Mouse (Mus musculus) limb, embryonic 14.5 days (tissue): ENCODE measurements around the gene Alg11. TPM values are rescaled to one million over a fixed set of nuclear protein-coding genes. Genes with fewer than 3 reads are reported as not detected.
A peak's percentile ranks its signal among the peaks of the same experiment; 100 is the strongest.

Source experiments
- ATAC-seq: fragments of 200-750 bp; cut with Nextera tagmentation; 2 replicates; pipeline ENCODE4 v1.8.0; 2017; ENCODE audit warnings: low read depth, moderate number of reproducible peaks, moderate TSS enrichment; ENCODE audit not compliant: low FRiP score
- DNase-seq: peaks from one replicate; pipeline ENCODE4 v3.0.0-alpha.2; 2015; ENCODE audit warnings: low spot score
- H3K27ac ChIP-seq: fragments of 300-500 bp; sonication (generic); replicated peaks from 2 replicates; pipeline ENCODE4 v1.5.1; 2014; ENCODE audit warnings: low read depth, mild to moderate bottlenecking, low read length, moderate library complexity, mixed read lengths
- H3K27me3 ChIP-seq: fragments of 300-500 bp; sonication (generic); 2 replicates; pipeline ENCODE4 v1.6.1; 2014; ENCODE audit warnings: low read length, mixed read lengths; ENCODE audit not compliant: control insufficient read depth, insufficient read depth
- H3K36me3 ChIP-seq: fragments of 300-500 bp; sonication (generic); 2 replicates; pipeline ENCODE4 v1.6.1; 2014; ENCODE audit warnings: mild to moderate bottlenecking, low read length, moderate library complexity, mixed read lengths; ENCODE audit not compliant: control insufficient read depth, insufficient read depth
- H3K4me1 ChIP-seq: fragments of 300-500 bp; sonication (generic); 2 replicates; pipeline ENCODE4 v1.6.1; 2014; ENCODE audit warnings: antibody characterized with exemption, low read length, mixed read lengths; ENCODE audit not compliant: control insufficient read depth, insufficient read depth
- H3K4me2 ChIP-seq: fragments of 300-500 bp; sonication (generic); replicated peaks from 2 replicates; pipeline ENCODE4 v1.6.1; 2014; ENCODE audit warnings: low read depth, mild to moderate bottlenecking, low read length, moderate library complexity; ENCODE audit not compliant: severe bottlenecking
- H3K4me3 ChIP-seq: fragments of 300-500 bp; sonication (generic); replicated peaks from 2 replicates; pipeline ENCODE4 v1.5.1; 2014; ENCODE audit warnings: low read length
- H3K9ac ChIP-seq: fragments of 300-500 bp; sonication (generic); 2 replicates; pipeline ENCODE4 v1.6.1; 2014; ENCODE audit warnings: mild to moderate bottlenecking, low read depth, low read length, moderate library complexity; ENCODE audit not compliant: severe bottlenecking
- H3K9me3 ChIP-seq: fragments of 300-500 bp; sonication (generic); 2 replicates; pipeline ENCODE4 v1.6.1; 2016; ENCODE audit warnings: low read length; ENCODE audit not compliant: control insufficient read depth
- POLR2A ChIP-seq: fragments of 200-500 bp; IDR thresholded peaks from 2 replicates; pipeline ENCODE4 v1.8.0; 2012; ENCODE audit warnings: inconsistent platforms, mild to moderate bottlenecking, moderate library complexity, borderline replicate concordance; ENCODE audit not compliant: insufficient read depth, insufficient read length; ENCODE audit errors: extremely low read depth
- WGBS: fragments of 180-500 bp; shearing (Covaris S2); extraction: QIAGEN DNeasy Blood & Tissue Kit; methylation state at CpG from one replicate; pipeline ENCODE4 v1.1.7; 2014; 5-methylcytosine and 5-hydroxymethylcytosine counted together
- polyA plus RNA-seq, 2 experiments: library from polyadenylated mRNA; depleted of rRNA in 1 of 2; stranded (reverse) in 1 of 2; unstranded in 1 of 2; fragments of >200 nt; fragmentation: Nextera tagmentation in 1 of 2; extraction: Ambion mirVana in 1 of 2; gene quantifications; 2 replicates each; pipeline versions ENCODE4 v1.2.1 to v1.2.3; 2012 to 2014

The Alg11 gene
- polyA plus RNA-seq, 2 experiments, result 11.3 to 23.4 TPM

GRCm38 (mm10) chr8:22061126-22061525 lies 605 bp downstream of the Alg11 start:
- Histone ChIP-seq H3K9ac (peak overlapping the region; percentile 66), H3K4me3 (peak overlapping the region; percentile 75)
- 9% methylated on average over 3 of the region's 3 CpGs for WGBS

GRCm38 (mm10) chr8:22079313-22080007 lies 18.9 kb downstream of the Alg11 start:
- H3K9ac ChIP-seq, result no peak overlapping the region
- DNase-seq (no peak), ATAC-seq (no peak)
- H3K4me2 ChIP-seq, result no peak overlapping the region
- 83% methylated on average over 9 of the region's 9 CpGs for WGBS
- no peaks in the 10 kb centered on the region for H3K27me3 ChIP-seq
- no peak overlapping the region for H3K4me3 ChIP-seq
- H3K27ac ChIP-seq, result no peak overlapping the region
- no peak for TF ChIP-seq POLR2A
- no peaks in the 10 kb centered on the region for H3K9me3 ChIP-seq
- no peaks in the 10 kb centered on the region for H3K36me3 ChIP-seq
- no peaks in the 10 kb centered on the region for H3K4me1 ChIP-seq

More at GRCm38 (mm10) chr8:22061126-22061525, 605 bp downstream of the Alg11 start:
- peak overlapping the region; percentile 77 for H3K4me2 ChIP-seq
- peaks cover 28% of the 10 kb centered on the region for H3K36me3 ChIP-seq
- no peaks in the 10 kb centered on the region; the same call in 1 of the 2 replicates for H3K9me3 ChIP-seq
- peaks cover 4% of the 10 kb centered on the region; the same call in 1 of the 2 replicates for H3K4me1 ChIP-seq
- ATAC-seq (no peak), DNase-seq (no peak)
- peaks cover 19% of the 10 kb centered on the region for H3K27me3 ChIP-seq
- TF ChIP-seq POLR2A, result no peak
- no peak overlapping the region for H3K27ac ChIP-seq

GRCm38 (mm10) chr8:22089226-22089625 lies 28.7 kb downstream of the Alg11 start:
- no peak for ATAC-seq

GRCm38 (mm10) chr8:22091568-22091967 lies 31.0 kb downstream of the Alg11 start:
- no peaks in the 10 kb centered on the region for H3K27me3 ChIP-seq
- TF ChIP-seq POLR2A, result no peak
- no peak overlapping the region for H3K4me2 ChIP-seq
- H3K9me3 ChIP-seq, result no peaks in the 10 kb centered on the region
- 41% methylated on average over 8 of the region's 8 CpGs for WGBS
- DNase-seq, result no peak
- no peak for ATAC-seq
- H3K36me3 ChIP-seq, result no peaks in the 10 kb centered on the region
- no peaks in the 10 kb centered on the region for H3K4me1 ChIP-seq
- no peak overlapping the region for H3K27ac ChIP-seq
- H3K4me3 ChIP-seq, result no peak overlapping the region
- H3K9ac ChIP-seq, result no peak overlapping the region

More at GRCm38 (mm10) chr8:22089226-22089625, 28.7 kb downstream of the Alg11 start:
- TF ChIP-seq POLR2A, result no peak
- Histone ChIP-seq H3K4me3 (no peak overlapping the region), H3K27me3 (no peaks in the 10 kb centered on the region), H3K36me3 (no peaks in the 10 kb centered on the region), H3K4me2 (no peak overlapping the region), H3K4me1 (no peaks in the 10 kb centered on the region), H3K9me3 (no peaks in the 10 kb centered on the region), H3K9ac (no peak overlapping the region), H3K27ac (no peak overlapping the region)
- no peak for DNase-seq
- WGBS, result 88% methylated on average over 4 of the region's 4 CpGs

DNA sequence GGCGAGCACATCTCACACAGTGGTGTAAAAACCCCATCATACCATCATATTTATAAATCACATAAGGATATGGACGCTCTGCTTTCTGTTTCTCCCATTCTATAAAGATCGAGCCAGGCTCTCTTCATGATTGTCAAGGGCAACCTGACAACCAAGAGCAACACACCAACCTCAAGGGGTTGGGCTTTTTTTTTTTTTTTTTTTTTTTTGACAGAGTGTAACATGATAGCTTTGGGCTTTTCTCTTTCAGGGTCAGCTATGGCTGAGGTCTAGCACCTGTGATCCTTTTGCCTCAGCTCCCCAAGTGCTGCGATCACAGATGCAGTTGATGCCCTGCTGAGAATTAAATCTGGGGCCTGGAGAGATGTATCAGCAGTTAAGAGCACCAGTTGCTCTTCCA lies 46.5 kb downstream of the Alg11 start:
- Histone ChIP-seq H3K36me3 (no peaks in the 10 kb centered on the region), H3K27ac (no peak overlapping the region), H3K9ac (no peak overlapping the region), H3K9me3 (no peaks in the 10 kb centered on the region), H3K4me1 (no peaks in the 10 kb centered on the region), H3K27me3 (no peaks in the 10 kb centered on the region), H3K4me2 (no peak overlapping the region), H3K4me3 (no peak overlapping the region)
- no peak for TF ChIP-seq POLR2A
- 73% methylated on average over 4 of the region's 4 CpGs for WGBS
- no peak for ATAC-seq
- no peak for DNase-seq

Other genes with a start within 250 kb of the Alg11 start
- gene Defb50, start 237.2 kb upstream of the Alg11 start, polyA plus RNA-seq (2012; rRNA removed), result not detected in 2 replicates
- gene Defb50, start 237.2 kb upstream of the Alg11 start, polyA plus RNA-seq (2014; fragmentation: Nextera tagmentation; extraction: Ambion mirVana), result not detected in 2 replicates
- gene Defb2, start 220.8 kb upstream of the Alg11 start, polyA plus RNA-seq (2012; rRNA removed), result not detected in 2 replicates
- 1.8 TPM in 1 of 2 replicates, not detected in the other for gene Defb2, start 220.8 kb upstream of the Alg11 start, polyA plus RNA-seq (2014; fragmentation: Nextera tagmentation; extraction: Ambion mirVana)
- gene Defb10, start 201.8 kb upstream of the Alg11 start, polyA plus RNA-seq (2012; rRNA removed), result not detected in 2 replicates
- gene Defb10, start 201.8 kb upstream of the Alg11 start, polyA plus RNA-seq (2014; fragmentation: Nextera tagmentation; extraction: Ambion mirVana), result not detected in 2 replicates
- gene Defb9, start 175.3 kb upstream of the Alg11 start, polyA plus RNA-seq (2012; rRNA removed), result not detected in 2 replicates
- not detected in 2 replicates for gene Defb9, start 175.3 kb upstream of the Alg11 start, polyA plus RNA-seq (2014; fragmentation: Nextera tagmentation; extraction: Ambion mirVana)
- gene Defb11, start 154.3 kb upstream of the Alg11 start, polyA plus RNA-seq (2012; rRNA removed), result not detected in 2 replicates
- not detected in 2 replicates for gene Defb11, start 154.3 kb upstream of the Alg11 start, polyA plus RNA-seq (2014; fragmentation: Nextera tagmentation; extraction: Ambion mirVana)
- not detected in 2 replicates for gene Defb15, start 128.0 kb upstream of the Alg11 start, polyA plus RNA-seq (2012; rRNA removed)
- not detected in 2 replicates for gene Defb15, start 128.0 kb upstream of the Alg11 start, polyA plus RNA-seq (2014; fragmentation: Nextera tagmentation; extraction: Ambion mirVana)
- gene Defb35, start 122.4 kb upstream of the Alg11 start, polyA plus RNA-seq (2012; rRNA removed), result not detected in 2 replicates
- gene Defb35, start 122.4 kb upstream of the Alg11 start, polyA plus RNA-seq (2014; fragmentation: Nextera tagmentation; extraction: Ambion mirVana), result not detected in 2 replicates
- not detected in 2 replicates for gene Defb13, start 114.0 kb upstream of the Alg11 start, polyA plus RNA-seq (2012; rRNA removed)
- gene Defb13, start 114.0 kb upstream of the Alg11 start, polyA plus RNA-seq (2014; fragmentation: Nextera tagmentation; extraction: Ambion mirVana), result not detected in 2 replicates
- gene Fam90a1a, start 102.0 kb upstream of the Alg11 start, polyA plus RNA-seq (2012; rRNA removed), result not detected in 2 replicates
- not detected in 2 replicates for gene Fam90a1a, start 102.0 kb upstream of the Alg11 start, polyA plus RNA-seq (2014; fragmentation: Nextera tagmentation; extraction: Ambion mirVana)
- gene Ccdc70, start 90.9 kb upstream of the Alg11 start, polyA plus RNA-seq (2012; rRNA removed), result not detected in 2 replicates
- gene Ccdc70, start 90.9 kb upstream of the Alg11 start, polyA plus RNA-seq (2014; fragmentation: Nextera tagmentation; extraction: Ambion mirVana), result not detected in 2 replicates
- 0.63 TPM in 2 replicates for gene Atp7b, start 416 bp upstream of the Alg11 start, polyA plus RNA-seq (2012; rRNA removed)
- gene Atp7b, start 416 bp upstream of the Alg11 start, polyA plus RNA-seq (2014; fragmentation: Nextera tagmentation; extraction: Ambion mirVana), result 0.29 and 0.37 TPM in 2 replicates
- 0.05 and 0.26 TPM in 2 replicates for gene Nek5, start 64.3 kb downstream of the Alg11 start, polyA plus RNA-seq (2012; rRNA removed)
- gene Nek5, start 64.3 kb downstream of the Alg11 start, polyA plus RNA-seq (2014; fragmentation: Nextera tagmentation; extraction: Ambion mirVana), result 0.15 and 0.32 TPM in 2 replicates
- gene Nek3, start 105.7 kb downstream of the Alg11 start, polyA plus RNA-seq (2012; rRNA removed), result 4.3 and 6.1 TPM in 2 replicates
- gene Nek3, start 105.7 kb downstream of the Alg11 start, polyA plus RNA-seq (2014; fragmentation: Nextera tagmentation; extraction: Ambion mirVana), result 4.0 and 4.9 TPM in 2 replicates
- 30.6 and 36.7 TPM in 2 replicates for gene Ckap2, start 125.1 kb downstream of the Alg11 start, polyA plus RNA-seq (2012; rRNA removed)
- gene Ckap2, start 125.1 kb downstream of the Alg11 start, polyA plus RNA-seq (2014; fragmentation: Nextera tagmentation; extraction: Ambion mirVana), result 40.3 and 43.0 TPM in 2 replicates
- gene Vps36, start 132.1 kb downstream of the Alg11 start, polyA plus RNA-seq (2012; rRNA removed), result 18.1 and 21.6 TPM in 2 replicates
- gene Vps36, start 132.1 kb downstream of the Alg11 start, polyA plus RNA-seq (2014; fragmentation: Nextera tagmentation; extraction: Ambion mirVana), result 32.5 and 33.3 TPM in 2 replicates
- 10.6 and 11.0 TPM in 2 replicates for gene Thsd1, start 166.6 kb downstream of the Alg11 start, polyA plus RNA-seq (2012; rRNA removed)
- gene Thsd1, start 166.6 kb downstream of the Alg11 start, polyA plus RNA-seq (2014; fragmentation: Nextera tagmentation; extraction: Ambion mirVana), result 12.9 and 13.8 TPM in 2 replicates
- not detected in 2 replicates for gene Tpte, start 222.7 kb downstream of the Alg11 start, polyA plus RNA-seq (2012; rRNA removed)
- 0.07 TPM in 1 of 2 replicates, not detected in the other for gene Tpte, start 222.7 kb downstream of the Alg11 start, polyA plus RNA-seq (2014; fragmentation: Nextera tagmentation; extraction: Ambion mirVana)